Mouse (Mus musculus) bone marrow macrophage, adult 2 months (primary cell): ENCODE measurements around the gene Krt18.

Experiments used
- CTCF ChIP-seq: IDR thresholded peaks from 2 replicates; pipeline ENCODE4 v1.5.1; 2012; ENCODE audit warnings: low read depth, mild to moderate bottlenecking, low read length, moderate library complexity
- POLR2A ChIP-seq: IDR thresholded peaks from 2 replicates; pipeline ENCODE4 v1.6.1; 2012; ENCODE audit warnings: mild to moderate bottlenecking, low read depth, low read length, borderline replicate concordance

GRCm38 (mm10) chr15:102034121-102035053 is 6.4 kb downstream of the Krt18 start:
- TF ChIP-seq CTCF (no peak), POLR2A (no peak)
